Mouse (Mus musculus) testis, adult 2 months (tissue): ENCODE data around the gene Gys2.

Experiments
- CTCF ChIP-seq: fragments of 200-500 bp; IDR thresholded peaks from 2 replicates; pipeline ENCODE4 v1.5.1; 2012; ENCODE audit warnings: low read depth, mild to moderate bottlenecking, inconsistent platforms, low read length, moderate library complexity; ENCODE audit not compliant: control insufficient read depth, insufficient read depth, insufficient replicate concordance
- POLR2A ChIP-seq: fragments of 200-500 bp; IDR thresholded peaks from 2 replicates; pipeline ENCODE4 v1.6.1; 2012; ENCODE audit warnings: low read depth, mild to moderate bottlenecking, inconsistent platforms, low read length, moderate library complexity; ENCODE audit not compliant: control insufficient read depth

- TF ChIP-seq POLR2A (no peak), CTCF (no peak)
Measured at GRCm38 (mm10) chr6:142507033-142507784, 34.3 kb upstream of the Gys2 start.
